Mouse (Mus musculus): ENCODE results near the gene Arf6. TPM values are rescaled to one million over a fixed set of nuclear protein-coding genes. Genes with fewer than 3 reads are reported as not detected.
"Not testable (repeated sequence)": the region's sequence is repeated elsewhere in the genome, so short reads cannot be mapped to it uniquely, and the experiment has no call there.

Arf6 gene
- total and polyA plus RNA-seq, 2 experiments from 2014 or later = 52.9 to 110 TPM

- H3K4me1 ChIP-seq (ENCODE audit: insufficient read depth) = no peaks in the 10 kb centered on the region
- DNase-seq (no peak), ATAC-seq (no peak)
- no peak overlapping the region for H3K4me3 ChIP-seq (ENCODE audit: low read depth, low read length)
- no peaks in the 10 kb centered on the region for H3K27me3 ChIP-seq (ENCODE audit: insufficient read depth, low read length)
- TF ChIP-seq CTCF (IDR thresholded peaks at IDR 0.05; ENCODE audit: low read depth) = no peak
- no peaks in the 10 kb centered on the region for H3K36me3 ChIP-seq (ENCODE audit: insufficient read depth)
- no peak overlapping the region for H3K4me2 ChIP-seq (ENCODE audit: low read depth)
- no peaks in the 10 kb centered on the region for H3K9me3 ChIP-seq (ENCODE audit: low read length)
- H3K9ac ChIP-seq = no peak overlapping the region
- 94% methylated on average over 5 of the region's 5 CpGs for WGBS
- no peak overlapping the region for H3K27ac ChIP-seq (ENCODE audit: low read depth, low read length)
Measured at GRCm38 (mm10) chr12:69384606-69385005, 12.7 kb downstream of the Arf6 start.

GRCm38 (mm10) chr12:69385542-69386280 lies 13.8 kb downstream of the Arf6 start:
- H3K4me1 ChIP-seq (ENCODE audit: insufficient read depth) = no peaks in the 10 kb centered on the region
- H3K36me3 ChIP-seq (ENCODE audit: insufficient read depth) = no peaks in the 10 kb centered on the region
- H3K9ac ChIP-seq = no peak overlapping the region

GRCm38 (mm10) chr12:69386281-69386732 lies 14.4 kb downstream of the Arf6 start:
- not testable (repeated sequence) for H3K9me3 ChIP-seq (ENCODE audit: low read length); H3K27me3 ChIP-seq (ENCODE audit: insufficient read depth, low read length); DNase-seq; ATAC-seq; H3K4me3 ChIP-seq (ENCODE audit: low read depth, low read length); H3K4me1 ChIP-seq (ENCODE audit: insufficient read depth); H3K4me2 ChIP-seq (ENCODE audit: low read depth); H3K36me3 ChIP-seq (ENCODE audit: insufficient read depth); H3K27ac ChIP-seq (ENCODE audit: low read depth, low read length); H3K9ac ChIP-seq
- WGBS = 80% methylated on average over 4 of the region's 12 CpGs

More at GRCm38 (mm10) chr12:69385542-69386280, 13.8 kb downstream of the Arf6 start:
- DNase-seq (no peak), ATAC-seq (no peak)
- Histone ChIP-seq H3K9me3 (ENCODE audit: low read length) (no peaks in the 10 kb centered on the region), H3K27ac (ENCODE audit: low read depth, low read length) (no peak overlapping the region), H3K4me3 (ENCODE audit: low read depth, low read length) (no peak overlapping the region), H3K4me2 (ENCODE audit: low read depth) (no peak overlapping the region), H3K27me3 (ENCODE audit: insufficient read depth, low read length) (no peaks in the 10 kb centered on the region)
- no peak for TF ChIP-seq CTCF (IDR thresholded peaks at IDR 0.05; ENCODE audit: low read depth)
- 63% methylated on average over 6 of the region's 6 CpGs for WGBS

GRCm38 (mm10) chr12:69388321-69388869 lies 16.4 kb downstream of the Arf6 start:
- H3K36me3 ChIP-seq (ENCODE audit: insufficient read depth) = no peaks in the 10 kb centered on the region
- H3K4me3 ChIP-seq (ENCODE audit: low read depth, low read length) = no peak overlapping the region
- H3K27ac ChIP-seq (ENCODE audit: low read depth, low read length) = no peak overlapping the region
- no peak for TF ChIP-seq CTCF (IDR thresholded peaks at IDR 0.05; ENCODE audit: low read depth)
- H3K4me2 ChIP-seq (ENCODE audit: low read depth) = no peak overlapping the region
- no peak for DNase-seq
- no peaks in the 10 kb centered on the region for H3K27me3 ChIP-seq (ENCODE audit: insufficient read depth, low read length)
- H3K9me3 ChIP-seq (ENCODE audit: low read length) = no peaks in the 10 kb centered on the region
- ATAC-seq = no peak
- no peak overlapping the region for H3K9ac ChIP-seq
- no peaks in the 10 kb centered on the region for H3K4me1 ChIP-seq (ENCODE audit: insufficient read depth)
- WGBS = 97% methylated on average over 10 of the region's 10 CpGs

- no peaks in the 10 kb centered on the region for H3K4me1 ChIP-seq (ENCODE audit: insufficient read depth)
- ATAC-seq = peak; percentile 48; the same call in 1 of the 2 replicates
- H3K4me2 ChIP-seq (ENCODE audit: low read depth) = no peak overlapping the region
- H3K9me3 ChIP-seq (ENCODE audit: low read length) = no peaks in the 10 kb centered on the region
- TF ChIP-seq CTCF (IDR thresholded peaks at IDR 0.05; ENCODE audit: low read depth) = no peak
- 43% methylated on average over 7 of the region's 7 CpGs for WGBS
- no peaks in the 10 kb centered on the region for H3K27me3 ChIP-seq (ENCODE audit: insufficient read depth, low read length)
- no peak overlapping the region for H3K9ac ChIP-seq
- H3K4me3 ChIP-seq (ENCODE audit: low read depth, low read length) = no peak overlapping the region
- peak; percentile 44 for DNase-seq
- no peak overlapping the region for H3K27ac ChIP-seq (ENCODE audit: low read depth, low read length)
- H3K36me3 ChIP-seq (ENCODE audit: insufficient read depth) = no peaks in the 10 kb centered on the region
Measured at GRCm38 (mm10) chr12:69389273-69389938, 17.5 kb downstream of the Arf6 start.

- H3K9me3 ChIP-seq (ENCODE audit: low read length) = no peaks in the 10 kb centered on the region
- H3K4me2 ChIP-seq (ENCODE audit: low read depth) = no peak overlapping the region
- H3K4me3 ChIP-seq (ENCODE audit: low read depth, low read length) = no peak overlapping the region
- H3K9ac ChIP-seq = no peak overlapping the region
- no peak for TF ChIP-seq CTCF (IDR thresholded peaks at IDR 0.05; ENCODE audit: low read depth)
- 72% methylated on average over 7 of the region's 7 CpGs for WGBS
- no peaks in the 10 kb centered on the region for H3K4me1 ChIP-seq (ENCODE audit: insufficient read depth)
- DNase-seq (no peak), ATAC-seq (no peak)
- H3K27me3 ChIP-seq (ENCODE audit: insufficient read depth, low read length) = no peaks in the 10 kb centered on the region
- no peaks in the 10 kb centered on the region for H3K36me3 ChIP-seq (ENCODE audit: insufficient read depth)
- H3K27ac ChIP-seq (ENCODE audit: low read depth, low read length) = no peak overlapping the region
Measured at GRCm38 (mm10) chr12:69390000-69390698, 18.2 kb downstream of the Arf6 start.
